Mouse (Mus musculus): ENCODE data around the gene Gm16253.

Gene Gm16253

DNA sequence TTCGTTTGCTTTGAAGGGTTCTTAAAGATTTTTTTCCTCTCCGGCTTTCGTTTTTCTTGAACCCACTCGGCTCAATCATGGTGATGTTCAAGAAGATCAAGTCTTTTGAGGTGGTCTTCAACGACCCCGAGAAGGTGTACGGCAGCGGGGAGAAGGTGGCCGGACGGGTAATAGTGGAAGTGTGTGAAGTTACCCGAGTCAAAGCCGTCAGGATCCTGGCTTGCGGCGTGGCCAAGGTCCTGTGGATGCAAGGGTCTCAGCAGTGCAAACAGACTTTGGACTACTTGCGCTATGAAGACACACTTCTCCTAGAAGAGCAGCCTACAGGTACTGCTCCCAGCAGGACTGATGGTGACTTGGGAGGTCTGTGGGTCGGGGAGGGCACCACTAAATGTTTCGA, 18.6 kb upstream of the Gm16253 start:
- no peak for DNase-seq

- DNase-seq = no peak
Observed at GRCm38 (mm10) chr3:96558668-96559196, 18.1 kb upstream of the Gm16253 start.

GRCm38 (mm10) chr3:96559398-96559910, 17.3 kb upstream of the Gm16253 start:
- DNase-seq = no peak

GRCm38 (mm10) chr3:96559911-96560850, 16.6 kb upstream of the Gm16253 start:
- DNase-seq = no peak

GRCm38 (mm10) chr3:96560881-96561668, 15.7 kb upstream of the Gm16253 start:
- DNase-seq = no peak

GRCm38 (mm10) chr3:96561946-96562681, 14.7 kb upstream of the Gm16253 start:
- no peak for DNase-seq

- no peak for DNase-seq
Observed at GRCm38 (mm10) chr3:96563267-96563666, 13.5 kb upstream of the Gm16253 start.

- no peak for DNase-seq
Observed at GRCm38 (mm10) chr3:96563911-96564632, 12.7 kb upstream of the Gm16253 start.

DNA sequence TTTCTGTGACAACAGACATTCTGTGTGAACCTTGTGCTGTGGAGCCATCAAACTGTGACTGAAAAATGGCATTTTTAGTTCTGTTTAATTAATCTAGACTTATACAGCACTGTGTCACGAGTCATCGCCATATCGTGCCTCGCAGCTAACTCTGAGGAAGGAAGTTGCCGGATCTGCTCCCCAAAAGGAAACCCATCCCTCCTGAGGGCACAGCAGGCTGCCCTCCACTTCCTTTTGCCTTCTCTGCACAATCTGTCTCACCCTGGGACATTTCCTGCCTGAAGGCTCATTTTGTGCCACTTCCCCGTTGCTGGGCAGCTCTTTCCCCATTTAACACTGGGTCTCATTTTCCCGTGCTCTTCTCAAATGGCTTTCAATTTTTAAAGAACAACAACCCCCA, 12.2 kb upstream of the Gm16253 start:
- DNase-seq = no peak

DNA sequence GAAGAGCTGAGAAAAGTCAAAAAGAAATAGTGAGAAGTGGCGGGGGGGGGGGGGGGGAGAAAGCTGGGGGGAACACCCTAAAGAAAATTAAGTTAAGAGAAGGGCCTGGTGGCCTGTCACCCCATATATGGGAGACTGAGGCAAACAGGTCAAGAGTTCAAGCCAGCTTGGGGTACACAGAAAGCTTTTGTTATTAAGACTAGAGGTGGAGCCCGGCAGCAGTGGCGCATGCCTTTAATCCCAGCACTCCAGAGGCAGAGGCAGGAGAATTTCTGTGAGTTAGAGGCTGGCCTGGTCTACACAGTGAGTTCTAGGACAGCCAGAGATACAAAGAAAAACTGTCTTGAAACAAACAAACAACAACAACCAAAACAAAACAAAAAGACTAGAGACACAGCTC, 11.7 kb upstream of the Gm16253 start:
- no peak for DNase-seq

GRCm38 (mm10) chr3:96566661-96567450, 9.9 kb upstream of the Gm16253 start:
- DNase-seq = no peak

- DNase-seq = no peak
Observed at GRCm38 (mm10) chr3:96568605-96569004, 8.2 kb upstream of the Gm16253 start.

DNA sequence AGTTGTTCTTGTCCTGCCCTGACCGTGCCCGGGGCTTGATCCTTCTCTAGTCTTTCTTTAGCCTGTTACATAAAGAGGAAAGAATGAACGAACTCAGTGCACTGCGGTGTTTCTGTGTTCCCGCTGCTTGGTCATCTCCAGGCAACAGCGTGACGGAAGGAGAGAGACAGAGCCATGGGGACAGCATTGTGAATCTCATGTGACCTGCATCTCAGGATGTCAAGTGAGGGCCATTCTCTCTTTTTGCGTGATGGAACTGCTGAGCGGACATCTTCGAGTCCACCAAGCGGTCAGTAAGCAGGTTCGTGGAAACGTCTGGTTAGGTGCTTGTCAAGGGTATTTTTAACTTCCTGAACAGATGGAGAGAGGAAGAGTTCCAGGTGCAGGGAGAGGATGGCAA, 7.3 kb upstream of the Gm16253 start:
- DNase-seq = no peak

GRCm38 (mm10) chr3:96569966-96570605, 6.7 kb upstream of the Gm16253 start:
- DNase-seq = no peak

GRCm38 (mm10) chr3:96570643-96571042, 6.1 kb upstream of the Gm16253 start:
- DNase-seq = no peak

DNA sequence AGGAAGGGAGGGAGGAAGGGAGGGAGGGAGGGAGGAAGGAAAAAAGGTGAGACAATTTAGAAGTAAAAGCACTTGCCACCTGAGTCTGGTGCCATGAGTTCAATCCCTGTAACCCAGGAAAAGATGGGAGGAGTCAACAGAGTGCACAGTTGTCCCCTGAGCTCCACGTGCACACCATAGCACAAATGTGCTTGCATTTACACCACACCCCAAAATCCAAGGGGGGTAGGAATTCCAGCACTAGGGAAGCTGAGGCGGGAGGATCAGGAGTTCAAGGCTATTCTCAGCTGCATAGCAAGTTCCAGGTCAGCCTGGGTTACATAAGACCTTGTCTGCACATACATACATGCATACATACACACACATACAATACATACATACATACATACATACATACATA, 5.4 kb upstream of the Gm16253 start:
- no peak for DNase-seq

- no peak for DNase-seq
Observed at GRCm38 (mm10) chr3:96571896-96572698, 4.7 kb upstream of the Gm16253 start.

DNA sequence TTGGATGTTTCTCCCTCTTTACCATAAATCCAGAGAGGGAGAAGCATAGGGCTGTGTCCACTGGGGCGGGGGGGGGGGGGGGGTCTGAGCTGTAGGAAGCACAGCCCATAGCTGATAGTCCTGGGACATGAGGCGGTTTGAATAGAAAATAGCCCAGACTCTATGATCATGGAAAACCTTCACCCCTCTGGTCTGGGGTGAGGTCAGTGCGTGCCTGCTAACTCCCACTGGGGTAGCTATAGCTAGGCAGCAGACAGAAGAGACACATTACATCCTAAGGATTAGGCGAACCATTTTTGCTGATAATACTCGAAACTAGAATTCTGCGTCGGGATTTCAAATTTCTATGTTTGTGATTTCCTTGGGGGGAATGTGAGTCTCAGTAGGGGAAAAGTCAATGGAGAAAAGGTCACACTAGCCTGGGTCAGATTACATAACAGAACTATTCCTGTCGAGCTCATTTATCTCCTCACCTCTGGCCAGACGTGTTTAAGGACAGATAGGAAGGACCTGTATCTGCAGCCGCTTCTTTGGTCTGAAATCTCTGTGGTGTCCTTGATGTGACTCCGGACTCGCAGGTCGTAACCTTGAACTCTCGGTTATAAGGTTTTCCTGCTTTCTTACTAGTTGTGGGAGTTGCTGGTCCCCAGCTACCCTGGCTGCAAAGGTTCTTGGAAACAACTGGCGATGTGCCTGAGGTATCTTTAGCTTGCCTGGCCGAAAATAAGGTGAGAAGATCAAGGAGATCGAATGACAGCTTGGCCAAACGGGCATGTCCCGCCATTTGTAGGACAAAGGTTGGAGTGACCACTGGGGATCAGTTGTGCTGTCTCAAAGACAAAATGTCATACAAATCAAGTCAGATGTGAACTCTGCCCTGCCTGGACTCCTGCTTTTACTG, 2.9 kb upstream of the Gm16253 start:
- DNase-seq = no peak
